Mouse (Mus musculus): Measurements from ENCODE around the gene Ramp1.

DNA sequence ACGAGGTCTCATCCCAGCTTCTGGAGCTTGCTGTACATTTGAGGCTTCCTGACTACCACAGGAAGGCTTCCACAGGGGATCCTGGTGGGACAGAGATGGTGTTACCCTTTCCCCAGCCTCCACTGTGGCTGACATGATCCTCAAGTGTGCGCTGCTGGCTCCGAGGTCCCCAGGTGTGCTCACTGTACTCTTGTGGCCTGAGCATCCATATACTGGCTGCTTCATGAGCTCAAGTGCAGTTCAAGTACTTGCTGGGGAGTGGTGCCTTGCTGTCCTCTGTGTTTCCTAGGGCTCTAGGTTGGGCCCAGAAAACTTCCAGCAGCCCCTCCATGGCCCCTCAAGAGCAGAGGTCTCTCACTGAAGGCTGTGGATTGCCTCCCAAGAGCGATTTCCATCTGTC lies 14.1 kb downstream of the Ramp1 start:
- TF ChIP-seq CTCF (IDR thresholded peaks at IDR 0.05; ENCODE audit: low read depth) (no peak), EP300 (IDR thresholded peaks at IDR 0.05; ENCODE audit: low read depth) (no peak)
